Mouse (Mus musculus) Muller cell, postnatal 12 days (primary cell): ENCODE results near the gene Fbxo40.

Experiments used
- DNase-seq: peaks from one replicate; pipeline ENCODE4 v3.0.0-alpha.2; 2015; ENCODE audit errors: inconsistent ontology term

Fbxo40 gene

DNA sequence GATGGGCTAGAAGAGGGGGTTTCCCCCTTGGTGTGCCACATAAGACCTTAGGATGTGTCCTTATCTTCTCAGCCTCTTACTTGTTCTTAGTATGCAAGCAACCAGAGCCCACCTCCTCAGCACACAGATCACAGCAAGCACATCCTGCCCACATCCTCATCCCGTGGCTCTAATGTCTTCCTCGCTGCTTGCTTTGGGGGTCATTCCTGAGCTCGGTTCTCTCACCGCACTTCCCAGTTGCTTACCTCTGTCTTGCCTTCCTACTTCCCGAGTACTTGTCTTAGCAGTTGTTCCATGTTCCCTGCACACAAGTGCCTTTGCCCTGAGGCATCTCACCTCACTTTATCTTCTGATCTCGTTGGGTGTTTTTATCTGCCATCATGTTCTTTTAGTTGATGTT, 68.3 kb downstream of the Fbxo40 start:
- no peak for DNase-seq

DNA sequence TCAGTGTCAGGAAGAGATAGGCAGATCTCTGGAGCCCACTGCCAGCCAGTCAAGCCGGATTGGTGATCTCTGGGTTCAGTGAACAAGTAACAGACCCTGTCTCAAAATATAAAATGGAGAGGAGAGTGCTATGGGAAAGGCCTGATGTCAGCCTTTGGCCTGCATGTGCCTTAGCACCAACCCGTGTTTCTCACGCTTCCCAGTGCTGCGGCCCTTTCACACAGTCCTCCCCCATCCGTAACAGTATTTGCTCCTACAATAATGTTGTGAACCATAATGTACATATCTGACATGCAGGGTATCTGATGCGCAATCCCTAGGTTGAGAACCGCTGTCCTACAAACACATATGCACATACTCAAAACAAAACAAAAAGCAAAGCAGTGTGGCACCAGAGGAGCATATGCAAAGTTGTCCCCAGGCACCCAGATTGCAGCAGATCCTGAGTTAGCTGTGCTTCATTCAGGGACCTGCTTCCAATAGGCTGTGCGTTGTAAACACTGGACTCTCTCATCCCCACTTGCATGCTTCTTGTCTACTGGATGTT, 69.1 kb downstream of the Fbxo40 start:
- no peak for DNase-seq

DNA sequence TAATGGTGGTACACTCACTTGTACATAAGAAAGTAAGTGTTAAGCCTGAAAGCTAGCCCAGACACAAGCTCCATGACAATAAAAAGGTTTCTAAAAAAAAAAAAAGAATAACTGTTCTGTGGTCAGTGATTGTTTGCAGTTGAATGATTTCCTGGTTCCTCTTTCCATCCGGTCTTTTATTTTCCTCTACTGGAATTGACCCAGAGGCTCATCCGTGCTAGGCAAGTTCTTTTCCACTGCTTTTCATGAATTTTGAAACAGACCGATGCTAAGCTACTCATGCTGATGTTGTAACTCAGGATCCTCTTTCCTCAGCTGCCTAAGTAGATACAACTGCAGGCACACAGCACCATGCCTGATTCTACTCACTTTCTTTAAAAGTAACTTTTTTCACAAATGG, 69.9 kb downstream of the Fbxo40 start:
- DNase-seq: peak; percentile 30

DNA sequence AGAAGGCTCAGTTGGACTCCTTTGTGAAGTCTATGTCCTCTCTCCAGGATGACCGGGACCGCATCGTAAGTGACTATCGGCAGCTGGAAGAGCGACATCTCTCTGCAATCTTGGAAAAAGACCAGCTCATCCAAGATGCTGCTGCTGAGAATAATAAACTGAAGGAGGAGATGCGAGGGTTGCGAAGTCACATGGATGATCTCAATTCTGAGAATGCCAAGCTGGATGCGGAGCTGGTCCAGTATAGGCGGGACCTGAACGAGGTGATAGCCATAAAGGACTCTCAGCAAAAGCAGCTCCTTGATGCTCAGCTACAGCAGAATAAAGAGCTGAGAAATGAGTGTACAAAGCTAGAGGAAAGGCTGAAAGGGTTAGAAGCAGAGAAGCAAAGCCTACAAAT, 71.8 kb downstream of the Fbxo40 start:
- DNase-seq: no peak

DNA sequence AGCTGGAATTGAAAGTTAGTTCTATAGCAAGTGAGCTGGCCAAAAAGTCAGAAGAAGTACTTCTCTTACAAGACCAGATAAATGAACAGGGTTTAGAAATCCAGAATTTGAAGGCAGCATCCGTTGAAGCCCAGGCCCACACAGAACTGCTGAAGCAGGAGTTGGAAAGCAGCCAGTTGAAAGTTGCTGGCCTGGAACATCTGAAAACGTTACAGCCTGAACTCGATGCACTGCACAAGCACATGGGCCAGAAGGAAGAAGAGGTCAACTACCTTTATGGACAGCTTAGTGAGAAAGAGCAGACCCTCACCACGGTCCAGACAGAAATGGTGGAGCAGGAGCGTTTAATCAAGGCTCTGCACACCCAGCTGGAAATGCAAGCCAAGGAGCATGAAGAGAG, 76.1 kb downstream of the Fbxo40 start:
- no peak for DNase-seq
